Mouse (Mus musculus): ENCODE results near the gene Cenpc1.
A peak's percentile ranks its signal among the peaks of the same experiment; 100 is the strongest.

Cenpc1 gene

GRCm38 (mm10) chr5:86069121-86069520, 3.7 kb upstream of the Cenpc1 start:
- Histone ChIP-seq H3K27me3 (ENCODE audit: control insufficient read depth, insufficient read depth, low read length, poor library complexity, severe bottlenecking) (no peaks in the 10 kb centered on the region), H3K36me3 (ENCODE audit: control insufficient read depth, insufficient read depth, low read length, poor library complexity, severe bottlenecking) (peaks cover 4% of the 10 kb centered on the region; the same call in 1 of the 2 replicates)
- no peak for DNase-seq (ENCODE audit: low read depth, low spot score)

GRCm38 (mm10) chr5:86068451-86068850, 3.1 kb upstream of the Cenpc1 start:
- H3K27me3 ChIP-seq (ENCODE audit: control insufficient read depth, insufficient read depth, low read length, poor library complexity, severe bottlenecking): no peaks in the 10 kb centered on the region
- no peak for DNase-seq (ENCODE audit: low read depth, low spot score)
- 0 out of 2 replicates have a peak, but pooled peaks cover under 1% of the 10 kb centered on the region for H3K36me3 ChIP-seq (ENCODE audit: control insufficient read depth, insufficient read depth, low read length, poor library complexity, severe bottlenecking)

GRCm38 (mm10) chr5:86066551-86066929, 1.2 kb upstream of the Cenpc1 start:
- Histone ChIP-seq H3K36me3 (ENCODE audit: control insufficient read depth, insufficient read depth, low read length, poor library complexity, severe bottlenecking) (no peaks in the 10 kb centered on the region), H3K27me3 (ENCODE audit: control insufficient read depth, insufficient read depth, low read length, poor library complexity, severe bottlenecking) (no peaks in the 10 kb centered on the region)
- peak; percentile 91 for DNase-seq (ENCODE audit: low read depth, low spot score)

GRCm38 (mm10) chr5:86065876-86066550, 630 bp upstream of the Cenpc1 start:
- Histone ChIP-seq H3K27me3 (ENCODE audit: control insufficient read depth, insufficient read depth, low read length, poor library complexity, severe bottlenecking) (no peaks in the 10 kb centered on the region), H3K36me3 (ENCODE audit: control insufficient read depth, insufficient read depth, low read length, poor library complexity, severe bottlenecking) (no peaks in the 10 kb centered on the region)
- DNase-seq (ENCODE audit: low read depth, low spot score): no peak

- DNase-seq (ENCODE audit: low read depth, low spot score): no peak
- no peaks in the 10 kb centered on the region for H3K36me3 ChIP-seq (ENCODE audit: control insufficient read depth, insufficient read depth, low read length, poor library complexity, severe bottlenecking)
- no peaks in the 10 kb centered on the region for H3K27me3 ChIP-seq (ENCODE audit: control insufficient read depth, insufficient read depth, low read length, poor library complexity, severe bottlenecking)
Observed at GRCm38 (mm10) chr5:86063501-86063900, 1.9 kb downstream of the Cenpc1 start.

- no peaks in the 10 kb centered on the region for H3K27me3 ChIP-seq (ENCODE audit: control insufficient read depth, insufficient read depth, low read length, poor library complexity, severe bottlenecking)
- H3K36me3 ChIP-seq (ENCODE audit: control insufficient read depth, insufficient read depth, low read length, poor library complexity, severe bottlenecking): no peaks in the 10 kb centered on the region; the same call in none of the 2 replicates
- no peak for DNase-seq (ENCODE audit: low read depth, low spot score)
Observed at GRCm38 (mm10) chr5:86029820-86030219, 35.6 kb downstream of the Cenpc1 start.

- H3K27me3 ChIP-seq (ENCODE audit: control insufficient read depth, insufficient read depth, low read length, poor library complexity, severe bottlenecking): no peaks in the 10 kb centered on the region
- no peaks in the 10 kb centered on the region for H3K36me3 ChIP-seq (ENCODE audit: control insufficient read depth, insufficient read depth, low read length, poor library complexity, severe bottlenecking)
Observed at GRCm38 (mm10) chr5:85996545-85997510, 68.6 kb downstream of the Cenpc1 start.

GRCm38 (mm10) chr5:85994551-85994950, 70.8 kb downstream of the Cenpc1 start:
- Histone ChIP-seq H3K36me3 (ENCODE audit: control insufficient read depth, insufficient read depth, low read length, poor library complexity, severe bottlenecking) (no peaks in the 10 kb centered on the region), H3K27me3 (ENCODE audit: control insufficient read depth, insufficient read depth, low read length, poor library complexity, severe bottlenecking) (no peaks in the 10 kb centered on the region)
- no peak for DNase-seq (ENCODE audit: low read depth, low spot score)

More at GRCm38 (mm10) chr5:85996545-85997510, 68.6 kb downstream of the Cenpc1 start:
- DNase-seq (ENCODE audit: low read depth, low spot score): no peak

- no peaks in the 10 kb centered on the region for H3K36me3 ChIP-seq (ENCODE audit: control insufficient read depth, insufficient read depth, low read length, poor library complexity, severe bottlenecking)
- no peak for DNase-seq (ENCODE audit: low read depth, low spot score)
- H3K27me3 ChIP-seq (ENCODE audit: control insufficient read depth, insufficient read depth, low read length, poor library complexity, severe bottlenecking): no peaks in the 10 kb centered on the region
Observed at GRCm38 (mm10) chr5:85992805-85993721, 72.3 kb downstream of the Cenpc1 start.

- peak; percentile 24 for DNase-seq (ENCODE audit: low read depth, low spot score)
- no peaks in the 10 kb centered on the region for H3K27me3 ChIP-seq (ENCODE audit: control insufficient read depth, insufficient read depth, low read length, poor library complexity, severe bottlenecking)
- no peaks in the 10 kb centered on the region for H3K36me3 ChIP-seq (ENCODE audit: control insufficient read depth, insufficient read depth, low read length, poor library complexity, severe bottlenecking)
Observed at GRCm38 (mm10) chr5:85992055-85992454, 73.3 kb downstream of the Cenpc1 start.

GRCm38 (mm10) chr5:85987516-85987863, 77.9 kb downstream of the Cenpc1 start:
- H3K36me3 ChIP-seq (ENCODE audit: control insufficient read depth, insufficient read depth, low read length, poor library complexity, severe bottlenecking): no peaks in the 10 kb centered on the region
- DNase-seq (ENCODE audit: low read depth, low spot score): no peak
- no peaks in the 10 kb centered on the region for H3K27me3 ChIP-seq (ENCODE audit: control insufficient read depth, insufficient read depth, low read length, poor library complexity, severe bottlenecking)

GRCm38 (mm10) chr5:85986734-85987515, 78.5 kb downstream of the Cenpc1 start:
- H3K27me3 ChIP-seq (ENCODE audit: control insufficient read depth, insufficient read depth, low read length, poor library complexity, severe bottlenecking): no peaks in the 10 kb centered on the region
- no peak for DNase-seq (ENCODE audit: low read depth, low spot score)
- no peaks in the 10 kb centered on the region for H3K36me3 ChIP-seq (ENCODE audit: control insufficient read depth, insufficient read depth, low read length, poor library complexity, severe bottlenecking)

- no peak for DNase-seq (ENCODE audit: low read depth, low spot score)
- Histone ChIP-seq H3K36me3 (ENCODE audit: control insufficient read depth, insufficient read depth, low read length, poor library complexity, severe bottlenecking) (no peaks in the 10 kb centered on the region), H3K27me3 (ENCODE audit: control insufficient read depth, insufficient read depth, low read length, poor library complexity, severe bottlenecking) (no peaks in the 10 kb centered on the region)
Observed at GRCm38 (mm10) chr5:85977646-85978426, 87.5 kb downstream of the Cenpc1 start.

Data from splenic B cell, adult 2 months (primary cell).